Mouse (Mus musculus): ENCODE data around the gene Map3k11.

- TF ChIP-seq CTCF (IDR thresholded peaks at IDR 0.05; ENCODE audit: low read depth), result no peak
- TF ChIP-seq EP300 (IDR thresholded peaks at IDR 0.05; ENCODE audit: low read depth), result no peak
Observed at GRCm38 (mm10) chr19:5641641-5642040, 46.9 kb upstream of the Map3k11 start.
